Mouse (Mus musculus) spleen, adult 2 months (tissue): ENCODE results near the gene Glis3. TPM values are rescaled to one million over a fixed set of nuclear protein-coding genes. Genes with fewer than 3 reads are reported as not detected.

ENCODE experiments used
- DNase-seq, 2 experiments: peaks; one replicate each; pipeline versions ENCODE4 v3.0.0 to v3.0.0-alpha.2; 2012 to 2021; ENCODE audit warnings: low spot score in 2 of 2, low read depth in 1 of 2
- H3K27ac ChIP-seq: fragments of 200-500 bp; 2 replicates; pipeline ENCODE4 v1.5.1; 2012; ENCODE audit warnings: low read length, inconsistent platforms; ENCODE audit not compliant: insufficient read depth
- H3K27me3 ChIP-seq: fragments of 200-500 bp; 2 replicates; pipeline ENCODE4 v1.6.1; 2012; ENCODE audit warnings: mild to moderate bottlenecking, moderate library complexity, low read length, inconsistent platforms; ENCODE audit not compliant: control insufficient read depth, insufficient read depth
- H3K36me3 ChIP-seq: fragments of 200-500 bp; 2 replicates; pipeline ENCODE4 v1.6.1; 2012; ENCODE audit warnings: mild to moderate bottlenecking, low read length, inconsistent platforms; ENCODE audit not compliant: control insufficient read depth, insufficient read depth
- H3K4me1 ChIP-seq: fragments of 200-500 bp; 2 replicates; pipeline ENCODE4 v1.6.1; 2011; ENCODE audit warnings: inconsistent platforms; ENCODE audit not compliant: control insufficient read depth, insufficient read depth, insufficient read length
- H3K4me3 ChIP-seq: fragments of 200-500 bp; 2 replicates; pipeline ENCODE4 v1.5.1; 2011; ENCODE audit warnings: mild to moderate bottlenecking, inconsistent platforms; ENCODE audit not compliant: insufficient read depth, insufficient read length; ENCODE audit errors: extremely low read depth
- CTCF ChIP-seq: fragments of 200-500 bp; IDR thresholded peaks from 2 replicates; pipeline ENCODE4 v1.5.1; 2011; ENCODE audit warnings: mild to moderate bottlenecking, inconsistent platforms; ENCODE audit not compliant: insufficient read depth, insufficient read length, insufficient replicate concordance; ENCODE audit errors: extremely low read depth
- POLR2A ChIP-seq: fragments of 200-500 bp; IDR thresholded peaks from 2 replicates; pipeline ENCODE4 v1.6.1; 2011; ENCODE audit warnings: low read depth, low read length, inconsistent platforms
- WGBS: fragments of 180-500 bp; shearing (Covaris S2); methylation state at CpG from one replicate; pipeline ENCODE4 v1.1.7; 2018; 5-methylcytosine and 5-hydroxymethylcytosine counted together
- polyA plus RNA-seq: library from polyadenylated mRNA; depleted of rRNA; stranded (reverse); fragments of >200 nt; gene quantifications from 2 replicates; pipeline ENCODE4 v1.2.3, GENCODE M21; 2012

Gene Glis3
- polyA plus RNA-seq, 1 experiment, result 1.7 TPM

DNA sequence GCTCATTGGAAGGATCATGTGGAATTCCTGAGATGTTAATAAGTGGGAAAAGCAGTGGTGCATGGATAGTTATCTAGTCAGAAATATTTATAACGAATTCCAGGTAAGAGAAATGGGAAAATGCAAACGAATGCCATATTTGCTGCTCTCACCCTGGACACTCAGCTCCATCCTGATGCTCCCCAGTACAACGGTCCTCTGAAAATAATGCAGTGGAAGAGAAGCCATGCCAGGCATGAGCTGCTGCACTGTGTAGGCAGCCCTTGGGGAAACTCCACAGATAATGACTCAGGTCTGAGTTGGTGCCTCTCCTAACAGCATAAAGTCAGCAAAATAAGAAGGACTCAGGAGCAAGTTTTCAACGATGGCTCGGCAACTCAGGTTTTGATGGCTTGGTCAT is 433.7 kb downstream of the Glis3 start:
- no peak for DNase-seq
- no peaks in the 10 kb centered on the region for H3K36me3 ChIP-seq
- TF ChIP-seq CTCF, result no peak
- WGBS, result 87% methylated on average over 5 of the region's 5 CpGs
- no peak overlapping the region for H3K27ac ChIP-seq
- no peaks in the 10 kb centered on the region for H3K27me3 ChIP-seq
- no peak overlapping the region for H3K4me3 ChIP-seq
- no peaks in the 10 kb centered on the region for H3K4me1 ChIP-seq

DNA sequence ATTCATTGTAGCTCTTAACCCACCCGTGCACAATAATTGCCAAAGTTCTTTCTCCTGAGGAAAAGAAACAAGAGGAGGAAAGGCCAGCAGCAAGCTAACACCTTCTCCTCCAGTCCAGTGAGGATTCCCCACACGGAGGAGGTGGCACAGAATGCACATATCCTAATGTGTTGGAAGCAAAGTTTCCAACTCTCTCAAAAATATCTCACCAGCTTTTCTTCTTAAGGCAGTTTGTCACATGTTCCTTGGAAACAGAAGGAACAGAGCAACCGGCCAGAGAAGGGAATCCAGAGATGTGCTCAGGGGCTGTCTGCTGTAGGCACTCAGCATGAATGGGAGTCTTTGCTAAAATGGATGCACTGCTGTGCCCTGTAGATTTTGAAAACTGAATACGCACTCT is 441.8 kb downstream of the Glis3 start:
- 78% methylated on average over 4 of the region's 4 CpGs for WGBS
- no peak overlapping the region for H3K27ac ChIP-seq
- DNase-seq, result no peak
- no peaks in the 10 kb centered on the region for H3K27me3 ChIP-seq
- no peak overlapping the region for H3K4me3 ChIP-seq
- H3K36me3 ChIP-seq, result no peaks in the 10 kb centered on the region
- no peaks in the 10 kb centered on the region for H3K4me1 ChIP-seq
- no peak for TF ChIP-seq POLR2A
- TF ChIP-seq CTCF, result no peak

DNA sequence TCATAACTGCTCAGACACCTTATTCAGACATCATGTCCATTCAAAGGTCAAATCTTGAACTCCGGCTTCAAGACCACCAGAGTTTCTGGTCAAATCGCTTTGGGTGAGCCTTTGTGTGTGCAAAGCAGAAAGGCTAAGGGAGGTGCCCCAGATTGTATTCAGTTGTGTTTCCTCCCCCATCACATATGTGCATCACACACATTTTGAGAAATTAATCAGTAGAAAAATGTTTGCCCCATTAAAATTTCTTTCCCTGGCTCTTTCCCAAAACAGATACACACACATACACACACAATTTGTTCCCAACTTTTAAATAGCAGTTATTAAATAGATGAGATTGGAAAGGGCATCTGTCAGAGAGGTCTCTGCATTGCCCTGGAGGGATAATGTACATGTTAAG is 442.3 kb downstream of the Glis3 start:
- 89% methylated on average over 2 of the region's 2 CpGs for WGBS

DNA sequence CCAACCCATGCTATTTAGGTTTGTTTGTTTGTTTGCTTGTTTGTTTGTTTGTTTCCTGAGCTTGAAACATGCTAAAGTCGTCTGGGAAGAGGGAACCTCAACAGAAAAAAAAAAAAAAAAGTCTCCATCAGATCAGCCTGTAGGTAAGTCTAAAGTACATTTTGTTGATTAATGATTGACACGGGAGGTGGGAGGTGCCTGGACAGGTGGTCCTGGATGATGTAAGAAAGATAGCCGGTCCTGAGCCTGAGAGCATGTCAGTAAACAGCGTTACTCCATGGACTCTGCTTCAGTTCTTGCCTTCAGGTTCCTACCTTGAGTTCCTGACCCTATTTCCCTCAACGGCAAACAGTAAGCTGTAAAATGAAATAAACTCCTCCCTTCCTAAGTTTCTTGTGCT is 444.3 kb downstream of the Glis3 start:
- no peak for TF ChIP-seq POLR2A
- no peak for TF ChIP-seq CTCF
- no peaks in the 10 kb centered on the region for H3K27me3 ChIP-seq
- H3K4me1 ChIP-seq, result no peaks in the 10 kb centered on the region
- 80% methylated on average over 5 of the region's 5 CpGs for WGBS
- no peaks in the 10 kb centered on the region for H3K36me3 ChIP-seq
- no peak for DNase-seq
- no peak overlapping the region for H3K4me3 ChIP-seq
- H3K27ac ChIP-seq, result no peak overlapping the region

More for the DNA sequence above, 442.3 kb downstream of the Glis3 start:
- TF ChIP-seq POLR2A, result no peak
- Histone ChIP-seq H3K27me3 (no peaks in the 10 kb centered on the region), H3K4me1 (no peaks in the 10 kb centered on the region), H3K27ac (no peak overlapping the region), H3K36me3 (no peaks in the 10 kb centered on the region), H3K4me3 (no peak overlapping the region)
- no peak for DNase-seq

DNA sequence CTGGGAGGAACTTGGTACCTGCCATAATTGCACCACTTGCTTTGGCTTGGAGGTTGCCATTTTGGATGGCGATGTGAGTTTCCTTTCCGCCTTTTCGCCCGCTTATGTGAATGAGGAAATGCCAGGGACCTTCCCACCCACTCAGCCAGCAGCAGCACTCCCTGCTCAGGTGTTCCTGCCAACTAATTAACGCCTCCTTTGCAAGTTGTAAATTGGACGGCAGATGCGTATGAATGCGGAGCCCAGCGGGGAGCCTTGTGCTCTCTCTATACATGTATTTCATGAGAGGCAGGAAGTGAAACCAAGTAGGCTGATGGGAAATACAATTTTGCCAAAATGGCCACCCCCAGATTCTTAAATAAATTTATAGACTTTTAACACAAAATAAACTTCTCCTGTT is 444.8 kb downstream of the Glis3 start:
- 93% methylated on average over 9 of the region's 9 CpGs for WGBS

DNA sequence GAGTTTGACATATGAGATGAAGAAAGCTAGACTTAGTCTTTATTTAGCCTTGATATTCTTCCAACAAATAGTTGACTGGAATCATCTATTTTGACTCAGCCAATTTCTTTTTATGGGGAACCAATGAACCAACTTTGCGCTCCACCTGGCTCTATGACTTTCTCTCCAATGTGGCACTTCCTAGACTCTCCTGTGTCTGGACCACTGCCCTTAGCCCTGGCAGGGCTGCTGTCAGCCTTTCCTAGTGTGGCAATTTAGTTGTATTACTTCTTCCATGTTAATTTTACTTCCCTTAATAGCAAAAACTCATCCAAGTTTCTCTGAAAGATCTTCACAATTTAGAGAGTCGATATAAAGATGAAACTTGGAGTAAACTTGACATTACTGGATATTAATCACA is 445.2 kb downstream of the Glis3 start:
- no peak for DNase-seq
- Histone ChIP-seq H3K4me3 (no peak overlapping the region), H3K27ac (no peak overlapping the region), H3K36me3 (no peaks in the 10 kb centered on the region), H3K27me3 (no peaks in the 10 kb centered on the region), H3K4me1 (no peaks in the 10 kb centered on the region)
- TF ChIP-seq CTCF (no peak), POLR2A (no peak)
- WGBS, result 94% methylated on average over 2 of the region's 2 CpGs

More for the DNA sequence above, 444.8 kb downstream of the Glis3 start:
- no peaks in the 10 kb centered on the region for H3K27me3 ChIP-seq
- H3K27ac ChIP-seq, result no peak overlapping the region
- H3K4me3 ChIP-seq, result no peak overlapping the region
- no peak for DNase-seq
- TF ChIP-seq CTCF (no peak), POLR2A (no peak)
- H3K4me1 ChIP-seq, result no peaks in the 10 kb centered on the region
- no peaks in the 10 kb centered on the region for H3K36me3 ChIP-seq

DNA sequence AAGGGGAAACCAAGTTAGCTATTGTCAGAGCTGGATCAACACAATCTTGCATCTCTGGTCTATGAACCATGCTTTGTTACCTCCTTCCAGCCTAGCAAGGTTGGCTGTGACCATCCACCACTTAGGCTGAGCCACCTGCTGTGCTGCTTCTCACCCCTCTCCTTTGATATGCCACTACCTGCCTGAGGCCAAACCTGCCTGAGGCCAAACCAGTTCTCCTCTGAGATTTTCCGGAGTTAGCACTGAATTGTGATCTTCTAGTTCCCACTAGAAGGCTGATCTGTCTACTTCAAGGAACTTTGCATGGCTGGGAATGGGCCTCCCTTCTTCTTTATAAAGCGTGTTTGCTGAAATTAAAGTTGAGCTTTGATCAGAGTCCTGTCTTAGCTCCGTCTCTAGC is 448.4 kb downstream of the Glis3 start:
- DNase-seq, result no peak
- H3K27ac ChIP-seq, result no peak overlapping the region
- no peaks in the 10 kb centered on the region for H3K36me3 ChIP-seq
- no peak for TF ChIP-seq CTCF
- no peak for TF ChIP-seq POLR2A
- WGBS, result 81% methylated on average over 3 of the region's 3 CpGs
- no peaks in the 10 kb centered on the region for H3K4me1 ChIP-seq
- no peaks in the 10 kb centered on the region for H3K27me3 ChIP-seq
- H3K4me3 ChIP-seq, result no peak overlapping the region
